Mouse (Mus musculus) natural killer cell, adult 2 months (primary cell): Measurements from ENCODE around the gene Bri3.
"Not testable (repeated sequence)": the region's sequence is repeated elsewhere in the genome, so short reads cannot be mapped to it uniquely, and the experiment has no call there.

Experiments
- DNase-seq, 2 experiments: peaks; one replicate each; pipeline ENCODE4 v3.0.0; 2022; ENCODE audit warnings: low spot score in 2 of 2

Bri3 gene

GRCm38 (mm10) chr5:144357551-144357880, 113.3 kb downstream of the Bri3 start:
- no peak for DNase-seq

- DNase-seq: peak; percentile 71 to 84
Observed at GRCm38 (mm10) chr5:144357881-144358591, 113.8 kb downstream of the Bri3 start, which contains the start of gene Baiap2l1. Gene Baiap2l1, minus strand, starts transcription at chr5:144358112.

DNA sequence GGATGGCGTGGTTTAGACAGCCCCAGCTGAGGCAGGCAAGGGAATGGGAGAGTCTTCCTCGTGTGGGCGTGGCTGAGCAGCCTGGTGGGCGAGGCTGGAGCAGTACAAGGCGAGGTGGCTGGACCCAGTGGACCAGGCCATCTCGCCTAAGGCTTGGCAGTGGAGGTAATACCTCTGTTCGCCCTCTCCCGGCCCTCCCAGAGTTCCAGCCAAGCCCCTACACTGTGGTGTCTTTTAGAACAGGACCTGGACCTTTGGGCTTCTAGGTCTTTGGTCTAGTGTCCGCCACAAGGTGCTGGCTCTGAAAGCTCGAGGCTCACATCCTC, 114.3 kb downstream of the Bri3 start:
- no peak for DNase-seq

GRCm38 (mm10) chr5:144359886-144360285, 115.6 kb downstream of the Bri3 start:
- no peak for DNase-seq

- no peak for DNase-seq
Observed at GRCm38 (mm10) chr5:144360346-144360745, 116.1 kb downstream of the Bri3 start.

- no peak for DNase-seq
Observed at GRCm38 (mm10) chr5:144364680-144365357, 120.6 kb downstream of the Bri3 start.

DNA sequence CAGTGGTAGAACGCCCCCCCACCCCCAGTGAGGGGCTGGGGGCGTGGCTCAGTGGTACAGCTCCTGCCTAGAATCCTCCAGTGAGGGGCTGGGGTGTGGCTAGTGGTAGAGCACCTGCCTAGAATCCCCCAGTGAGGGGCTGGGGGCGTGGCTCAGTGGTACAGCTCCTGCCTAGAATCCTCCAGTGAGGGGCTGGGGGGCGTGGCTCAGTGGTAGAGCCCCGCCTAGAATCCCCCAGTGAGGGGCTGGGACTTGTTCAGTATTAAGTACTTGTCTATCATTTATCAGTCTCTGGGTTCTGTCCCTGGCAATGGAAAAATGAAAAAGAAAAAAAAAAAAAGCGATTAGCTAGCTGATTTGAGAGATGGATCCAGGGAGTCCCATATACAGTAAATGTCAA, 122.3 kb downstream of the Bri3 start:
- not testable (repeated sequence) for DNase-seq

DNA sequence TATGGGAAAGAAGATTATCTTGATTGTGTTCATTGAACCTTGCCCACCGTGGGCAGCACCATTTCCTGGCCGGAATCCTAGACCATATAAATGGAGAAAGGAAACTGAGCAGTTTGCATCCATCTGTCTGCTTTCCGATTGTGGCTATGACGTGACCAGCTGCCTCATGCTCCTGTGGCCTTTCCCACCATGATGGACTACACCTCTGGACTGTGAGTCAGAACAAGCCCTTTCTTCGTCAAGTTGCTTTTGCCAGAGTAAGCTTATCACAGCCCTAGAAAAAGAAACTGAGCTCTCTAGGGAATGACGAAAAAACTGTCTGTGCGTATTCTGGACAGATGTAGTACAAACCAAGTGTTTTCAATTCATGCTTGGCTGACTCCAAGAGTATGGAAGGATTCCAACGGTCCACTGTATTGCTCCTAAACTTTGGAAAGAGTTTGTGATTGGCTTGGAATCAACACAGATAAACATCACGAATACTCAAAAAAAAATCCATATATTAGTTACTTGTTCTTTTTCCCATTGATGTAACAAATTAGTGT, 124.5 kb downstream of the Bri3 start:
- no peak for DNase-seq

DNA sequence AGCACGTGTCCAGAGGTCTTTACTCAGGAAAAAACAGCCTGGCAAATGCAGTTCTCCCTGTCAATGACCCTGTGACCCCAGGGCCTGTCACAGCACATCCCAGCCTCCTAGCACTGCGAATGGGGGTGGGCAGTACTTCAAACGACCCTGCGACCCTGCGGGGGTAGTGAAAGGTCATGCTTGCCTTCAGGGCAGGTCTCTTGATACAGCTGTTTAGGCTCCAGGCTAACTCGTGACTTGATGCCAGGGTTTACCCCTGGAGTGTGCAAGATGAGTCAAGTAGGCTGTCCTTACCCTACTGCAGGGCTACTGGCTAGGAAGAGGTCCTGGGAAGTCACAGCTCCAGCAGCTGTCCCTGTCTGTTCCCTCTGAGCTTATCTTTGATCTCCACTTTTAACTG, 126.7 kb downstream of the Bri3 start:
- no peak for DNase-seq

DNA sequence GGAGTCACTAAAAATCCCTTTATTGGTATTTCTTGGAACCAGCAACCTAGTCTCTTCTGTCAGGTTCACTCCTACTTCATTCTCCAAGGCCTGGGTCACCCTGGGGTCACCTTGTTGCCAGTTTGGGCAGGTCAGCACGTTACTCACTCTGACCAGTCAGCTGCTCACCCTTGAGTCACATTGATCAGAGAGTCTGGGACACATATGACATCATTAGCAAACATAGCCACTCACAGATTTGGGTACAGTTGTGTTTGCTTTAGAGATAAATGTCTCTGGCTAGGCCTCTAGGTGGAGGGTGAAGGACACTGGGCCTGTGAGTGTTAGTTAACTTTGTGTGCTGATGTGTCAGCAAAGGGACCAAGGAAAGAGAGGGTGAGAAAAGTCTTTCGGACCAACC, 127.9 kb downstream of the Bri3 start:
- DNase-seq: no peak

GRCm38 (mm10) chr5:144372885-144373284, 128.6 kb downstream of the Bri3 start:
- DNase-seq: no peak

- no peak for DNase-seq
Observed at GRCm38 (mm10) chr5:144379431-144379830, 135.2 kb downstream of the Bri3 start.

- DNase-seq: no peak
Observed at GRCm38 (mm10) chr5:144380689-144381088, 136.5 kb downstream of the Bri3 start.

DNA sequence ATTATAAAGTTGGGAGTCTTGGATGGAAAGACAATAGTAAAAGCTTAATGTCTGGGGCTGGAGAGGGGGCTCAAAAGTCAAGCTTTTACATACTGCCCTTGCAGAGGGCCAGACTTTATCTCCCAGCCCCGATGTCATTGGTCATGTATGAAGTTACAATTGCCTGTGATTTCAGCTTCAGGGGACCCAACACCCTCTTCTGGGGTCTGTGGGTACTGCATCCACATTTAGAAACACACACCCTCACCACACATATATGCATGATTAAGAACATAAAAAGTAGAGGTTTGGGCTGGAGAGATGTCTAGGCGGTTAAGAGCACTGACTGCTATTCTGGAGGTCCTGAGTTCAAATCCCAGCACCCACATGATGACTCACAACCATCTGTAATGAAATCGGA, 137.5 kb downstream of the Bri3 start:
- peak; percentile 3 to 24 for DNase-seq

DNA sequence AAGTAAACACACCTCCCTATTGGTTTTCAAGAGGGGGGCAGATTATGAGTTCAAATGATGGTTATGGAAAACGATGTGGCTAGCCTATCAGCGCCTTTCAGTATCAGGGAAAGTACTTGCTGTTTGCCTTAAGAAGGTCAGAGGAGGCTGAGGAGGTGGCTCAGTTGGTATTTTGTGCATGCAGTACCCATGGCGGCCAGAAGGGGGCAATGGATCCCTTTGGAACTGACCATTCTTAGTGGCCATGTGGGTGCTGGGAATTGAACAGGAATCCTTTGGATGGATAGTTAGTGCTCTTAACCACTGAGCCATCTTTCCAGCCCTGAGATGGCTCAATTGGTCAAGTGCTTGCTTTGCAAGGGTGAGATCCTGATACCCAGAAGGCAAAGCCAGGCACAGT, 139.7 kb downstream of the Bri3 start:
- peak; percentile 3 to 16 for DNase-seq

GRCm38 (mm10) chr5:144387851-144388250, 143.6 kb downstream of the Bri3 start:
- DNase-seq: peak; percentile 0 to 14

- no peak for DNase-seq
Observed at GRCm38 (mm10) chr5:144394142-144394541, 149.9 kb downstream of the Bri3 start.

DNA sequence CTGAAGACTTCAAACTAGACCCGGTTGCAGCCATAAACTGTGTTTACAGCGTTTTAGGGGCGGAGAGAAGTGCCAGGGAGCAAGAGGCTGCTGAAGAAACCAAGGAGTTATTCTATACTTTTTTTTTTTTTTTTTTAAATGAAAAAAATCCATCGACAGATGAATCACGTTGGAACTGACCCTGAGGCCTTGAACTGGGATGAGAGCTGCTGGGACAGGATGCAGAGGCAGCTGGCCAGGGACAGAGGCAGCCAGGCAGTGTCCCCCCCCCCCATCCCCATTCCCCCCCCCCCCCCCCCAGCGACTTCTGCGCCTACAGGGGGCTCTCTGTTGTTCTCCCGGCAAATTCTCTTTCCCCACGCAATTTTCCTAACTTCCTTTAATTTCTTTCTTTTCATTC, 153.3 kb downstream of the Bri3 start:
- no peak for DNase-seq

DNA sequence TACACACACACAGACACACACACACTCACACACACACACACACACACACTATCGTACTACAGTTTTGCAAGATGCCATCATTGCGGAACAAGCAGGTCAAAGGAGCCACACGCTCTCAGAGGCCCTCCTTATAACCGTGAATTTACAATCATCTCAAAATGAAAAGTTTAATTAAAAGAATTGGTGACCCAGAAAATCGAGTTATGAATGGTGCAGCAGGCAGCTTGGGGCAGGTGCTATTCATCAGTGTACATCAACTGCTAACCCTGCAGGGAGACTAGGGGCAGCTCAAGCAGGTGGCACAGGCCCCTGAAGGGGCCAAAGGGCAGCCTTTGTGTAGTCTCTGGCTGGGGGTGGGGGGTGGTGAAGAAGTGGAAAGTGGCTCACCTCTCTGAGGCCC, 156.6 kb downstream of the Bri3 start:
- no peak for DNase-seq

GRCm38 (mm10) chr5:144406256-144406655, 162.0 kb downstream of the Bri3 start:
- DNase-seq: no peak

DNA sequence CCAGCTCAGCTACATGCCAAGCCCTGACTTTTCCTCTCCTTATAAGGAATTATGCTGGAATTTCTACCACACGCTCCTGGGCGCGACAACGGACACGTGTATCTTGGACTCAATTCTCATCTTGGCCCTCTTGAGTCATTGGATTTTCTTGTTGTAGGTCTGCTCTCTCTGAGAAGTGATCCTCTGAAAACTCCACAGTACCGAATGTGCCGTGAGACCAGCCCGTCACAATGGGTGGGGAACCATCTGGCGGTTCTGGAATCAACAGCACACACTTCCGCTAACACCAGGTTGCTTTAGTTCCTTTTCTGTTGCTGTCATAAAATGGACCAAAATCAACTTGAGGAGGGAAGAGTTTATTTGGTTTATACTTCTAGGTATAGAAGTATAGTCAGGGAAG, 166.4 kb downstream of the Bri3 start:
- no peak for DNase-seq

DNA sequence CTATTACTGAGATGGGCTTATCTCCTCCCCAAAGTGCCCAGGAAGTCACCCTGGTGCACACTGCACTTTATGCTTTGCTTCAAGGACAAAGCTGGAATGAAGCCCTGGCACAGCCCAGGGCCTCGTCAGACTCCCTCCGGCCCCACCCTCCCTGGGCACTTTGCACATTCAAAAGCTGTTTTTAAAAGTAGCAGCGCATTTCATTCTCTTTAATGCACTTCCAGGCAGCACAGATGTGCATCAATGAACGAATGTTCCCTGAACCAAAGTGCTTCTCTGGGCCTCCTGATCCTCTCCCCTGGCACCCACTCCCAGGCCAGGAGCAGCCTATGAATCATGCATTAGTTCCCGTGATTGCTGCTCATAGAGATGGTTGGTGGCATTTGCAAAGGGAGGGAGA, 167.5 kb downstream of the Bri3 start:
- no peak for DNase-seq

GRCm38 (mm10) chr5:144412781-144413180, 168.5 kb downstream of the Bri3 start:
- no peak for DNase-seq
